Mouse (Mus musculus) layer of hippocampus, adult 2 months (tissue): ENCODE measurements around the gene Slc16a1. TPM values are rescaled to one million over a fixed set of nuclear protein-coding genes. Genes with fewer than 3 reads are reported as not detected.

Experiments used
- DNase-seq, 2 experiments: peaks; one replicate each; pipeline ENCODE4 v3.0.0; 2022; ENCODE audit warnings: low spot score in 2 of 2
- H3K27ac ChIP-seq: fragments of 200-600 bp; 2 replicates; pipeline ENCODE4 v1.8.1; 2022
- H3K4me3 ChIP-seq: fragments of 200-600 bp; 2 replicates; pipeline ENCODE4 v1.8.1; 2022; ENCODE audit warnings: mild to moderate bottlenecking
- CTCF ChIP-seq: fragments of 200-600 bp; conservative IDR thresholded peaks from 2 replicates; pipeline ENCODE4 v1.8.1; 2022; ENCODE audit warnings: antibody characterized with exemption, mild to moderate bottlenecking, moderate library complexity
- total RNA-seq, 2 experiments: library from RNA; stranded (reverse); gene quantifications; 2 replicates each; pipeline ENCODE4 v1.2.3; 2021

Slc16a1 gene
- total RNA-seq, 2 experiments from 2014 or later: 20.8 to 22.0 TPM

DNA sequence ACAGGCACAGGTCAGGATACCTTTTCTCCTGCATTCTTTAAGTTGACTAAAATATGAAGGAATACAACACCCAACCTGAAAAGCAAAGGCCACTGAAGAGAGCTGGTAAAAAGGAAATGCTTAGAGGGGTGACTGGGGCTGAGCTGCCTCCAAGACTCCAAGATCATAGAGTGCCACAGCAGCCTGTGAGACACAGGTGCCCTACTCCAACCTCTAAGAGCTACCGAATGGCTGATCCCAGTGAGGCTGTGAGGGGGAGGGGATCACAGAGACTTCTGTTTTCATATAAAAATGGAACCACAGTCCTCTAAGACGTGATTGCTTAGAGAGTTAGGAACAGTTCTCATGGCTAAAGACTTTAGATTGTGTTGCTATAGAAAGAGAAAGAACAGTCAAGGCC is 23.3 kb upstream of the Slc16a1 start:
- DNase-seq: no peak
- no peak for TF ChIP-seq CTCF
- no peak overlapping the region for H3K4me3 ChIP-seq
- peak overlapping the region; percentile 76; the same call in 1 of the 2 replicates for H3K27ac ChIP-seq

DNA sequence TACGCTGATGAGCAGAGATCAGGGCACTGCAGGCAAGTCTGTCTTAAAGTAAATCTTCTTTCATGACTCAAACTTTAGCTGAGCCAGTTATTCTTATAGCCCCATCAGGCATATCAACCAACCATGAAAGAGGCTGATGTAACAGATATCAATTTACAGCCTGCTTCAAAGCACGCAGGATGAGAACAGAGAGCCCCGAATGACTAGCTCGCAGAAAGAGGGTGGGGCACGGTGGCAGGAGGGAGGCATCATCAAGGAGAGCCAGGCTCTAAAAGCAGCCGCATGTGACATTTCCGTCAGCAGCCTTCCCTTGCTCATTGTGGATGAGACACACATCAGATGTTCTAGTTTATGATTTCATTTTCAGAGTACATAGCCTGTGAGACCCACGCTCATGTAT is 22.3 kb upstream of the Slc16a1 start:
- no peak for TF ChIP-seq CTCF
- peak; percentile 45 to 72 for DNase-seq

DNA sequence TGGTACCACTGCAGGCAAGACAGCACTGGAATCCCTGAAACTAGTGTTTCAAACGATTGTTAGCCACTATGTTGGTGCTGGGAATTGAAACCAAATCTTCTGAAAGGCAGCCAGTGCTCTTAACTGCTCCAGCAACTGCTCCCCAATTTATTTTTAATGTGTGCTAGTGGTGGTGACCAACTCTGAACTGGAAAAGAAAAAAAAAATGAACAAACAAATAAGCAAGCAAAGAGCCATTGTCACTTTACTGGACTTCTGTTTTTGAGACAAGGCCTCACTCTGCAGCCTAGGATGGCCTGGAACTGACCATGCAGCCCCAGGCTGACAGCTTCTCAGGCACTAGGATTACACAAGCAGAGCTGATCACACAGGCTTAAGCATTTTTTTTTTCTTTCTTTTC is 16.6 kb upstream of the Slc16a1 start:
- Histone ChIP-seq H3K4me3 (no peak overlapping the region), H3K27ac (peak overlapping the region; percentile 6; the same call in 1 of the 2 replicates)
- no peak for TF ChIP-seq CTCF
- no peak for DNase-seq

More for the DNA sequence above, 22.3 kb upstream of the Slc16a1 start:
- H3K4me3 ChIP-seq: no peak overlapping the region
- H3K27ac ChIP-seq: peak overlapping the region; percentile 76

DNA sequence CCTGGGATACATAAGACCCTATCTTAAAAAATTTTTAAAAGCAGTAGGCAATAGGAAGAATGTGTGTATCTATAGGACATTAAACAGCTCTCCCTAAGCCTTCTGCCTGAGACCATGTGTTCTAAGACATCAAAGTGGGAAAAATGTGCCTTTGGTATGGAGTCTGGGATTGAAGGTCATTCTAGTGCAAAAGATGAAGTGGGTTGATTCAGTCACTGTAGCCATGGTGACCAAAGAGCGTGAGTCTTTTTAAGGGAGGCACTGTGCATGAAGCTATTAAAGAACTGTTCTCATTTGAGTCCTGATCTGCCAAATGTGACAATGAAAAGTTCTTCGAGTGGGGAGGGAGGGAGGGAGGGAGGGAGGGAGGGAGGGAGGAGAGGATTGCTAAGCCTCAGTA is 8.7 kb upstream of the Slc16a1 start:
- H3K4me3 ChIP-seq: no peak overlapping the region
- H3K27ac ChIP-seq: peak overlapping the region; percentile 21; the same call in 1 of the 2 replicates
- no peak for DNase-seq
- TF ChIP-seq CTCF: no peak

- no peak overlapping the region for H3K4me3 ChIP-seq
- no peak overlapping the region for H3K27ac ChIP-seq
- no peak for TF ChIP-seq CTCF
- no peak for DNase-seq
Measured at GRCm38 (mm10) chr3:104630941-104631340, 7.5 kb upstream of the Slc16a1 start.

- Histone ChIP-seq H3K27ac (no peak overlapping the region), H3K4me3 (no peak overlapping the region)
- DNase-seq: no peak
- TF ChIP-seq CTCF: no peak
Measured at GRCm38 (mm10) chr3:104632560-104633162, 5.8 kb upstream of the Slc16a1 start.

DNA sequence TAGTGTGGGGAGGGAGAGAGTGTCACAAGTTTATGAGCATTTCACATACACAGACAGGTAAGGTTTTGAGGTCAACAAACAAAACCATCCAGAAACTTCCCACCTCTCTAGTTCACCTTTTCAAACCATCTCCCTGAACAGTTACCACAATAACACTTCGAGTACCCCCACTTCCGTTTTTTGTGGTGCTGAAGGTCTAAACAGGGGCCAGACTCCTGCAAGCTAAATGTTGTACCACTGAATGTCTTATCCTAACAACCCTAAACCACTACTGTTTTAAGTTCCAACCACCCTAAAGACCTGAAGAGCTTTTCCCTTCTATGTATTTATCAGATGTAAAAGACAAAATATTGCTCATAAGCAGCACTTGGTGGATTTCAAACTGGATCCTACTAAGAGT is 2.0 kb upstream of the Slc16a1 start:
- no peak for TF ChIP-seq CTCF
- Histone ChIP-seq H3K27ac (no peak overlapping the region), H3K4me3 (no peak overlapping the region)
- no peak for DNase-seq

GRCm38 (mm10) chr3:104637427-104638402 is 753 bp upstream of the Slc16a1 start:
- Histone ChIP-seq H3K27ac (peak overlapping the region; percentile 96), H3K4me3 (peak overlapping the region; percentile 68)
- peak in 1 of 2 experiments; percentile 26 for DNase-seq
- TF ChIP-seq CTCF: no peak

DNA sequence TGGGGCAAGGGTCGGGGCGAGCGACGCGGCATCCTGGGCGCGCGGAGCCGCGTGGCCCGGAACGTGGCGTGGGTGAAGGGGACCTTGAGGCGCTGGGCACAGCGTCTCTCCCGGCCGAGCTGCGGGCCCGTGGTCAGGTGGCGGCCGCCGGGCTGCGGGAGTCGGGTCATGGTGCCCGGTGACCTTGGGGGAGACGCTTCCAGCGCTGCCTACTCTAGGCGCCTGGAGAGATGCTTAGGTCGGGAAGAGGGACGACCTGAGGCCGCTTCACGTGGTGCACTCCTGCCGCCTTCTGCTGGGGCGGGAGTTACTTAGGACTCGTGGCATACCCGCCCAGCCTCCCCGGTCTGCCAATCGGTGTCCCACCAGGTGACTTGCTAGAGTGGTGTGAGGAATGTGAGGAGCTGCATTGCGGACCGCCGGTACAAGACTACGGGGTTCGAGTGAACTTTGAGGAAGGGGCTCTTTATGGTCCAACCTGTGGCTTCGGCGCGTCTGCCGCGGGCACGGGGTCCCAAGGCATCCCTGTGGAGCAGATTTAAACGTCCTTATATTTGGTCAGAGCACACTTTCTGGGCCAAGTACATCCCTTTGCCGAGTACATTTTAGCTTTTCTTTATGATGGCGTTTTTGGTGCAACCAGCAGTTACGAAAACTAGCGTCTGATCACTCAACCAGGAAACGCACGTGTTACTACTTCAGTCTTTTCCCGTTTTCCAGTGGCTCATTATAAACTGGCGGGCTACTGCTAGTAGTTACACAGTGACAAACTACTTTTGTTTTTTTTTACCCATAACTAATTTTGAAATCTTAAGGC is 672 bp downstream of the Slc16a1 start:
- no peak for TF ChIP-seq CTCF
- peak overlapping the region; percentile 96 for H3K27ac ChIP-seq
- peak in 1 of 2 experiments; percentile 36 for DNase-seq
- H3K4me3 ChIP-seq: peak overlapping the region; percentile 68

- peak overlapping the region; percentile 68 for H3K4me3 ChIP-seq
- DNase-seq: no peak
- H3K27ac ChIP-seq: peak overlapping the region; percentile 96; the same call in 1 of the 2 replicates
- TF ChIP-seq CTCF: no peak
Measured at GRCm38 (mm10) chr3:104639749-104640368, 1.4 kb downstream of the Slc16a1 start.

- H3K4me3 ChIP-seq: peak overlapping the region; percentile 8; the same call in 1 of the 2 replicates
Measured at GRCm38 (mm10) chr3:104640855-104641254, 2.4 kb downstream of the Slc16a1 start.

DNA sequence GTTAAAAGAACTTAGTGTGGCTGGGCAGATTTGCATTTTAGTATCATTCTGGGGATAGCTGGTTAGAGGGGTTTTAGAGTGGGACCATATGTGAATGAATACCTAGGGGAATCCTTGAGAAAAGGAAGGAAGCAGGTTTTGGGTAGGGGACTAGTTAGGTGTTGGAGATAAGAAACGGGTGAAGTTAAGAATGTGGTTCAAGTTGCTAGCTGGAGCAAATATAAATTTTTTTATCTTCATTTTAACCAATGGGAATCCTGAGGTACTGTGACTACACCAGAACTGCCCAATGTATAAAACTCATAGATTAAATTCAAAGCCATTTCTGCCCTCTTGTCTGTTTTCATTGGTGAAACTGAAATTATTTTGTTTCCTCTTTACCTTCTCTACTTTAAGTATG is 2.8 kb downstream of the Slc16a1 start:
- H3K4me3 ChIP-seq: no peak overlapping the region
- no peak overlapping the region for H3K27ac ChIP-seq
- no peak for DNase-seq
- no peak for TF ChIP-seq CTCF

More at GRCm38 (mm10) chr3:104640855-104641254, 2.4 kb downstream of the Slc16a1 start:
- DNase-seq: no peak
- no peak for TF ChIP-seq CTCF
- no peak overlapping the region for H3K27ac ChIP-seq
